ENCODE assay signal across 16 mouse cellular contexts in the genomic region with DNA sequence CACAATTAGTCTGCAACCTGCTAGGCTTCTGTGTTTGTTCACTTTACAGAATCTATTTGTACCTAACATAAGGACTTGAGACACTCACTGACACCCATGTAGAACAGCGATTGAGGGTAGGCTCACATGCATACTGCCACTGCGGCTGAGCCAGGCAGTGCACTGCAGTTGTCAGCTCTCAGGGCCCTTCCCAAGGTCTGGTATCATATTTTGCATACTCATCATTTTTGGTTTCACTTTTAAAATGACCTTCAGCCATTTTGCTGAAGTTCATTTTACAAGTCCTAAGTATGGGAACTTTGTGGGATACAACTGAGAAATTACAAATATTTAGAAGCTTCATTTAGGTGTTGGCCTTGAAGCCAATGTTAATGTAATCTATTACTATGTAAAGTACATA.
DNase-seq lines count a peak whose midpoint lies in the region; ATAC-seq and TF ChIP-seq lines count a peak whose summit lies in the region.
"Had no signal": no experiment of that assay in that cellular context is flagged by ENCODE, and none has a peak within 500 bp of the region (broad histone marks: within the 10 kb centered on the region; RNA-seq: fewer than 3 reads in every experiment).

No protein-coding gene starts in this region.

- no peaks in the 10 kb centered on the region for H3K9me3 ChIP-seq in liver, embryonic 11.5 days (ENCODE audit: control insufficient read depth, low read length)
- H3K9me3 ChIP-seq: embryonic facial prominence, embryonic 12.5 days; forebrain, embryonic 13.5 days; heart, embryonic 12.5 days; limb, embryonic 12.5 days; neural tube, embryonic 13.5 days had no signal

- H3K27ac ChIP-seq in liver, embryonic 11.5 days (ENCODE audit: low read depth, low read length), result no peak overlapping the region
- H3K27ac ChIP-seq in small intestine, adult 2 months (ENCODE audit: insufficient read depth, low read depth, low read length), result no peak overlapping the region
- H3K27ac ChIP-seq: embryonic facial prominence, embryonic 12.5 days; forebrain, embryonic 13.5 days; hindbrain, embryonic 14.5 days; limb, embryonic 12.5 days; neural tube, embryonic 13.5 days had no signal

- TF ChIP-seq POLR2A in small intestine, adult 2 months (IDR thresholded peaks at IDR 0.05; ENCODE audit: low read depth, low read length), result no peak

- peak; percentile 26; the same call in 1 of the 2 replicates for TF ChIP-seq CTCF in small intestine, adult 2 months (IDR thresholded peaks at IDR 0.05; ENCODE audit: extremely low read depth, insufficient read length, insufficient replicate concordance, low read depth, low read length)

- no peaks in the 10 kb centered on the region for H3K36me3 ChIP-seq in liver, embryonic 11.5 days (ENCODE audit: control insufficient read depth, insufficient read depth, low read length)
- no peaks in the 10 kb centered on the region for H3K36me3 ChIP-seq in small intestine, adult 2 months (ENCODE audit: control insufficient read depth, insufficient read depth, low read length)
- H3K36me3 ChIP-seq: embryonic facial prominence, embryonic 12.5 days; heart, embryonic 12.5 days; limb, embryonic 12.5 days; neural tube, embryonic 13.5 days had no signal

- 88% methylated on average over 2 of the region's 2 CpGs for WGBS in liver, embryonic 11.5 days
- WGBS in small intestine, adult 2 months, result 69% methylated on average over 2 of the region's 2 CpGs

- ATAC-seq in liver, embryonic 11.5 days (replicated peaks; ENCODE audit: low FRiP score), result no peak
- peak; percentile 99 for ATAC-seq in erythroid progenitor cell, adult 5-6 weeks (replicated peaks; ENCODE audit: low FRiP score, poor library complexity, severe bottlenecking)
- ATAC-seq: forebrain, embryonic 13.5 days had no signal

- no peaks in the 10 kb centered on the region for H3K27me3 ChIP-seq in liver, embryonic 11.5 days (replicated peaks; ENCODE audit: control insufficient read depth, insufficient read depth, low read length)
- H3K27me3 ChIP-seq in small intestine, adult 2 months (ENCODE audit: control insufficient read depth, insufficient read depth, low read length), result no peaks in the 10 kb centered on the region
- H3K27me3 ChIP-seq: embryonic facial prominence, embryonic 12.5 days; forebrain, embryonic 13.5 days; heart, embryonic 12.5 days; limb, embryonic 12.5 days; neural tube, embryonic 13.5 days had no signal

- H3K4me2 ChIP-seq in liver, embryonic 11.5 days, result no peak overlapping the region
- H3K4me2 ChIP-seq: embryonic facial prominence, embryonic 12.5 days; forebrain, embryonic 13.5 days; heart, embryonic 12.5 days; hindbrain, embryonic 14.5 days; limb, embryonic 12.5 days; neural tube, embryonic 13.5 days had no signal

- H3K4me1 ChIP-seq in liver, embryonic 11.5 days (replicated peaks; ENCODE audit: control insufficient read depth, insufficient read depth, low read length), result no peaks in the 10 kb centered on the region
- 0 out of 2 replicates have a peak, but pooled peaks cover 2% of the 10 kb centered on the region for H3K4me1 ChIP-seq in small intestine, adult 2 months (ENCODE audit: control insufficient read depth, insufficient read depth, insufficient read length, low read length)
- H3K4me1 ChIP-seq: embryonic facial prominence, embryonic 12.5 days; heart, embryonic 12.5 days; limb, embryonic 12.5 days had no signal

- H3K4me3 ChIP-seq in liver, embryonic 11.5 days (ENCODE audit: low read depth, low read length), result no peak overlapping the region
- H3K4me3 ChIP-seq in small intestine, adult 2 months (ENCODE audit: low read depth, low read length), result no peak overlapping the region
- H3K4me3 ChIP-seq: embryonic facial prominence, embryonic 12.5 days; forebrain, embryonic 13.5 days; heart, embryonic 12.5 days; limb, embryonic 12.5 days; neural tube, embryonic 13.5 days had no signal

- DNase-seq in liver (peak; percentile 31), NIH3T3 (ENCODE audit: low read depth) (peak; percentile 5)
- no peak for DNase-seq in liver, embryonic 11.5 days (ENCODE audit: low spot score)
- DNase-seq in lung, postnatal 36 days, result no peak
- no peak for DNase-seq in right cerebral cortex, postnatal 10 days (ENCODE audit: low spot score in 2 of 2)
- DNase-seq: cerebellum, adult 2 months; lung, postnatal 14 days; thymus, adult 18-20 months had no signal

- no peak overlapping the region for H3K9ac ChIP-seq in liver, embryonic 11.5 days (ENCODE audit: low read depth, low read length)
- H3K9ac ChIP-seq: embryonic facial prominence, embryonic 12.5 days; forebrain, embryonic 13.5 days; heart, embryonic 12.5 days; hindbrain, embryonic 14.5 days; limb, embryonic 12.5 days; neural tube, embryonic 13.5 days had no signal

Comparison
In these comparisons a context has a peak if more than half of its experiments do, and no peak if none do; other contexts are left out.
1. DNase-seq: peak in liver (single experiment) and NIH3T3 (single experiment); none in liver, embryonic 11.5 days (single experiment), lung, postnatal 36 days (single experiment) and right cerebral cortex, postnatal 10 days (0 of 2).